Mouse (Mus musculus) testis, postnatal 10 days (tissue): ENCODE data around the gene Hook2.

Source experiments
- DNase-seq: peaks from one replicate; pipeline ENCODE4 v3.0.0; 2021; ENCODE audit warnings: low spot score

Hook2 gene

GRCm38 (mm10) chr8:85032622-85033311 lies 42.4 kb downstream of the Hook2 start:
- no peak for DNase-seq

- no peak for DNase-seq
These were observed 43.5 kb downstream of the Hook2 start for GRCm38 (mm10) chr8:85033867-85034266.

- DNase-seq = peak; percentile 85
These were observed 44.4 kb downstream of the Hook2 start for GRCm38 (mm10) chr8:85034764-85035163.

- DNase-seq = no peak
These were observed 44.8 kb downstream of the Hook2 start for GRCm38 (mm10) chr8:85035165-85035727.

GRCm38 (mm10) chr8:85035728-85036310 lies 45.4 kb downstream of the Hook2 start:
- DNase-seq = no peak

GRCm38 (mm10) chr8:85036381-85036717 lies 45.9 kb downstream of the Hook2 start:
- no peak for DNase-seq

- peak; percentile 94 for DNase-seq
These were observed 46.4 kb downstream of the Hook2 start, which contains the start of gene Tnpo2 for GRCm38 (mm10) chr8:85036718-85037365. Gene Tnpo2 (plus strand): TSS chr8:85036915.

GRCm38 (mm10) chr8:85037366-85037680 lies 46.9 kb downstream of the Hook2 start:
- DNase-seq = no peak

- DNase-seq = peak; percentile 73
These were observed 47.5 kb downstream of the Hook2 start for GRCm38 (mm10) chr8:85037681-85038531.

- no peak for DNase-seq
These were observed 53.2 kb downstream of the Hook2 start for GRCm38 (mm10) chr8:85043619-85044018.
